Mouse (Mus musculus): Measurements from ENCODE around the gene Gcn1l1.

Gcn1l1 gene

DNA sequence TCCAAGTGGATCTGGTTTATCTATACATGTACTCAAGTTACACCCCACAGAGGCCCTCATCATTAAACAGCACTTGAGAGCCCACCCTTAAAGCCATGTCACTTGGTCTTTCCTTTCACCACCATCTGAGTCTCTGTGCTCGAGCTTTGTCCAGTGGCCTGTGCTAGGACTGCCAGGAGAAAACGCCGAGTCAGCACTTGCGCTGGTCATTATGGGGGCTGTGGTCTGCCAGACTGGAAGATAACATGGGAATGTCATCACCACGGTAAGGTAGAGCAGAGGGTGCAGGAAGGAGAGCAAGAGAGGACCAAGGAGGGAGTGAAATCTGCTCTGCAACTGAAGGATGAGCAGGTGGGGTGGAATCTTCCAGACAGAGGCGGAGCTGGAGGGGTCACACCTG is 93.3 kb downstream of the Gcn1l1 start:
- no peak for DNase-seq (ENCODE audit: low spot score)

DNA sequence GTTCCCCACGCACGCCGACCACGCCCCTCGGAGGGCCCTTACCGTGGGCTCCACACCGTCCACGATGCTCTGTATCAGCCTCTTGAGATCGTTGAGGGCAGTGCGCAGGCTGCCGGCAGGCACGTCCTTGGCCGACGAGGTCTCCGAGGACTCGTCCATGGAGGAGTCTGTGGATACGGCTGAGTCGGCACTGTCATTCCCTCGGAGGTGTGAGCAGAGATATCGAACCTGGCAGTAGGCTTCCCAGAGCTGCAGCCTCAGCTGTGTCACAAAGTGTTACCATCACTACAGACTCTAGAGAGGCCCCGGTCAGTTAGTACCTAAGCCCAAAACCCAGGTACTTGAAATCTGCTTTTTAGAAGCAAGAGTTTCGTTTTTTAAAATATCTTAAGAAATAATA is 97.6 kb downstream of the Gcn1l1 start:
- no peak for DNase-seq (ENCODE audit: low spot score)

DNA sequence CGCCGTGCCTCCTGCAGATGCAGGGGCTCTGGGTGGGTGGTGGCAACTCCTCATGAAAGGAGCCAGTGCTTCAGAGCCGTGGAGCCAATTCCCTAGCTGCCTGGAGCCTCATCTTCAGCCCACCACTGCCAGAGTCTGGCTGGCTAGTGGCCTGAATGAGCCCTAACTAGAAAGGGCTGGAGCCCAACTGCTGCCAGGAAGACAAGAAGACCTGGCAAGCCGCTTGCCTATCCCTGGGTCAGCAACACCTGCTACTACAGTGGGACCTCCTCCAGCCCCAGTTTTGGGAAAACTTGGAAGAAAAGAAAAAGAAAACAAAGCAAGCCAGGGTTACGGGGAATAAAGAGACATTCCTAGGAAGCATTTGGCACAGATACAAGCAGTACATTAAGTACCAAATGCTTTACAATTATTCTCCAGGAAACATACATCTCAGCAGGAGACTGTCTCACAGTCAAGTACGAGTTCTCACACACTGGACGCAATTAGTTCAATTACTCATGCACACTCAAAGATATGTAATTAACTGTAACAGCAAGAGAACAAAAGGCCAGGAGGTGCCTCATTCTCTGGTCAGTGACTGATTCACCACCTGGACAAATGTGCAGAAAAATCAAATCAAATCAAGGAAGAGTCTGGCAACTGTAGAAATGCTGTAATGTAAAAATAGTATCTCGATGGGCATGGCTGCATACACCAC is 101.5 kb downstream of the Gcn1l1 start:
- DNase-seq (ENCODE audit: low spot score): no peak

DNA sequence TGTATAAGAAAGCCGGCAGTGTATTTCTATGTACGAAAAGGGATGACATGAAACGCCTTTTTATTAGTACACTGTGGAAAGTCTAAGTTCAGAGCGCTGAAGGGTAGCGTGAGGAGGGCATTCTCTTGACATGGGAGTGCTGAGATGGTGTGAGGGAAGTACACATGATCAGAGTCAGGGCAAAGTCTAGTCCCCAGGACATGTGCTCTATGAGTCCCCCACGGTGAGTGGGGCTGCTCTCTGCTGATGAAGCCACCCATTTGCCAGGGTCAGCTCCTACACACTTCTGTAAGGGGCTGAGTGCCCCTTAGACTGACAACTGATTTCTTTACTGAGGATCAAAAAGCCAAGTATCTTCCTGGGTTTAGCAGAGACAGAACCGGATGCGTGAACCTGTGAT is 102.2 kb downstream of the Gcn1l1 start:
- DNase-seq (ENCODE audit: low spot score): no peak

DNA sequence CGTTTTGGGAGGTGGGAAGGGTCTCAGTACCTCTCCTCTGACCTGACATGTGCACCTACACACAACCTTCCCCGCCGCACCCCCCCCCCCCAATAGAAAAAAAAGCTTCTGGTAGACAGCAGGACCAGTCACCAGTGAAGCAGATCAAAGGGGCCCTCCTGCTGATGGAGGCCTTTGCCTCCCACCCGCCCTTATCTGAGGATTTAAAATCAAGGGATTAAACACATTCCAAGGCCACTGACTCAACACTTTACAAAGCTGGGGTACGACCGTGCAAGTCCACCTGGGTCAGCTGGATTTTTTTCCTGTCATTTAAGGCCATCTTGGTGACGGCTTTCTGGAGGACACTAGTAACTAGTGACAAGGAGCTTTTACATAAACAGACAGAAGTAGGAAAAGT is 102.8 kb downstream of the Gcn1l1 start:
- no peak for DNase-seq (ENCODE audit: low spot score)

DNA sequence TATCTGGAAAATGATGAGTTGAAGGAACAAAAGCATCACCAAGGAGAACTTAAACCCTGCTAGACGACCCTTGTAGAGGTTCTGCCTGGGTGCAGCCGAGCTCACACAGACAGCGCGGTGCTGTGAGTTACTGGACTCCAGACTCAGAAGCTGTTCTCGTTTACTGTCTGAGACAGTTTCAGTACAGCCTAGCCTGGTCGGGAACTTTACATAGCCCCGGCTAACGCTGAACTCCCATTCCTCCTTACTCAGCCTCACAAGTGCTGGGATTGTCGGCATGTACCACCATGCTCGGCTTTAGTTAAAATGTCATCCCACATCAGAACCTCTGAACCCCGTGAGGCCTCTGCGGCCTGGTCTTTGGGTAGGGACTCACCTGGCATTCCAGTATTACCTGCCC is 103.9 kb downstream of the Gcn1l1 start:
- no peak for DNase-seq (ENCODE audit: low spot score)

DNA sequence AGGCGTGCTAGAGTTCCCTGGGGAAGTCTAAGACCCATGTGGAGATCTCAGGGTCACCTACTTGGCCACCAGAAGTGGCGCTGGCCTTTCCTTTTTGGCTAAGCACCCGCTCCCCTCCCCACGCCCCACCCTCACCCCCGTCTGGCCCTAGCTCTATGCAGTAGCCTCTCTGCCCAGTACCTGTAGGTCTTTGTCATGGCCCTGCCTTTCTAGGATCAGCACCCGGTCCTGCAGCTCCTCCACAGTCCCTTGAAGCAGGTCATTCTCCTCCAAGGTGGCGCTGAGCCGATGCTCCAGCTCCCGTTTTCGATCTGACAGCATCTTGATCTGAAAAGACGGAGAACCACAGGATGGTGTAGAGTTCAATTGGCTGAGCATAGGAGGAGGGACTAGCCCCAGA is 104.9 kb downstream of the Gcn1l1 start:
- DNase-seq (ENCODE audit: low spot score): no peak

DNA sequence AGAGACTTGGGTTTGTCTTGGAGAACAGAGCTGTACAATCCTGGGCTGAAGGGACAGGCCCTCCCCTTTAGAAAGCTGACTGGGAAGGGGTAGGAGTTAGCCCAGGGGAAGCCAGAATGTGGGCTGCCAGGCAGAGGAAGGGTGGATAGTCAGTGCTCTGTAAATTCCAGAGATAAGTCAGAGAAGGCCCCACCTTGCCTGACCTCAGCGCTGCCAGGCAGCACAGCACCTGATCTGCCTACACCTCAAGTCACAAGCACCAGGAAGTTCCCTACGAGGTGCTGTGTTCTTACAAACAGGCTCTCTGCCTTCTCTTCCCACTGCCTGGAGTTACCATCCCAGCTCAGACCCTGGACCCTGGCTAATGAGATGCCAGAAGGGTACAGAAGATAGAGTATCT is 105.4 kb downstream of the Gcn1l1 start:
- no peak for DNase-seq (ENCODE audit: low spot score)

DNA sequence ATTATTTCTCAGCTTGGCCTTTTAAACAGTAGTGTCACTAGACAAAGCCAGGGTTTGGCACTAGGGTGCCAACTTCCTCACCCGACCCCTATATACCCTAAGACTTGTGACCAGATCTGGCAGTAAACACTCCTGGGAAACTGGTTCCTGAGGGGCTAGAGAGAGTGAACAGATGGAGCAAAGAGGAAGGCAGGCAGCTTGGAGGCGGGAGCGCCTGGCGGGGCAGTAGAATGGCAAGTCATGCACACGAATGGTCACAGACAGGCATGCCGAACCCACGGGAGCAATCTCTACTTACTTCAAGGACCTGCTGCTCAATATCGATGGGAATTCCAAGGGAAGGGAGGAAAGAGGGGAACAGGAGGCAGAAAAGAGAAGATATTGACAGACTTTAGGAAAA is 106.8 kb downstream of the Gcn1l1 start:
- no peak for DNase-seq (ENCODE audit: low spot score)
